Mouse (Mus musculus) heart, adult 2 months (tissue): ENCODE results near the gene Mylk3.

Experiments
- CTCF ChIP-seq: fragments of 200-600 bp; IDR thresholded peaks from 2 replicates; pipeline ENCODE4 v1.8.1; 2022; ENCODE audit warnings: antibody characterized with exemption, mild to moderate bottlenecking, moderate library complexity
- EP300 ChIP-seq: fragments of 200-500 bp; IDR thresholded peaks from 2 replicates; pipeline ENCODE4 v1.6.1; 2011; ENCODE audit warnings: low read depth, low read length, control low read depth; ENCODE audit not compliant: insufficient read depth
- POLR2A ChIP-seq: fragments of 200-500 bp; IDR thresholded peaks from 2 replicates; pipeline ENCODE4 v1.6.1; 2011; ENCODE audit warnings: mild to moderate bottlenecking, low read depth, low read length, control low read depth; ENCODE audit not compliant: insufficient read depth

GRCm38 (mm10) chr8:85391438-85391837 is 5.3 kb upstream of the Mylk3 start:
- TF ChIP-seq POLR2A (no peak), CTCF (no peak), EP300 (no peak)
